Mouse (Mus musculus) stomach, postnatal 0 days (tissue): ENCODE results near the gene Slc30a5. TPM values are rescaled to one million over a fixed set of nuclear protein-coding genes. Genes with fewer than 3 reads are reported as not detected.
A peak's percentile ranks its signal among the peaks of the same experiment; 100 is the strongest.

ENCODE experiments used
- ATAC-seq: fragments of 200-750 bp; cut with Nextera tagmentation; 2 replicates; pipeline ENCODE4 v1.8.0; 2017; ENCODE audit not compliant: low FRiP score, low TSS enrichment
- DNase-seq: peaks from one replicate; pipeline ENCODE4 v3.0.0-alpha.2; 2016; ENCODE audit warnings: low spot score
- H3K27ac ChIP-seq: fragments of 300-500 bp; sonication (generic); replicated peaks from 2 replicates; pipeline ENCODE4 v1.5.1; 2014; ENCODE audit warnings: mild to moderate bottlenecking, control low read depth
- H3K27me3 ChIP-seq: fragments of 300-500 bp; sonication (generic); 2 replicates; pipeline ENCODE4 v1.6.1; 2014; ENCODE audit warnings: low read length; ENCODE audit not compliant: control insufficient read depth, insufficient read depth
- H3K36me3 ChIP-seq: fragments of 300-500 bp; sonication (generic); 2 replicates; pipeline ENCODE4 v1.6.1; 2014; ENCODE audit warnings: low read length, mixed read lengths; ENCODE audit not compliant: control insufficient read depth, insufficient read depth
- H3K4me1 ChIP-seq: fragments of 300-500 bp; sonication (generic); replicated peaks from 2 replicates; pipeline ENCODE4 v1.6.1; 2014; ENCODE audit warnings: antibody characterized with exemption; ENCODE audit not compliant: control insufficient read depth, insufficient read depth
- H3K4me2 ChIP-seq: fragments of 300-500 bp; sonication (generic); replicated peaks from 2 replicates; pipeline ENCODE4 v1.6.1; 2014; ENCODE audit warnings: low read depth, mild to moderate bottlenecking, control low read depth, moderate library complexity
- H3K4me3 ChIP-seq: fragments of 300-500 bp; sonication (generic); 2 replicates; pipeline ENCODE4 v1.5.1; 2014; ENCODE audit warnings: low read depth, low read length, control low read depth
- H3K9ac ChIP-seq: fragments of 300-500 bp; sonication (generic); 2 replicates; pipeline ENCODE4 v1.6.1; 2014; ENCODE audit warnings: mild to moderate bottlenecking, low read length, control low read depth, mixed read lengths
- H3K9me3 ChIP-seq: fragments of 300-500 bp; sonication (generic); 2 replicates; pipeline ENCODE4 v1.6.1; 2016; ENCODE audit warnings: low read length; ENCODE audit not compliant: control insufficient read depth
- CTCF ChIP-seq: IDR thresholded peaks from 2 replicates; pipeline ENCODE4 v1.5.1; 2016; ENCODE audit warnings: antibody characterized with exemption, low read depth, mild to moderate bottlenecking, moderate library complexity
- EP300 ChIP-seq: optimal IDR thresholded peaks from 2 replicates; pipeline ENCODE3; 2016; ENCODE audit warnings: antibody characterized with exemption
- WGBS: fragments of 180-500 bp; shearing (Covaris S2); extraction: QIAGEN DNeasy Blood & Tissue Kit; methylation state at CpG from one replicate; pipeline ENCODE4 v1.1.7; 2014; 5-methylcytosine and 5-hydroxymethylcytosine counted together
- polyA plus RNA-seq: library from polyadenylated mRNA; unstranded; fragments of >200 nt; fragmentation: Nextera tagmentation; extraction: Ambion mirVana; gene quantifications from 2 replicates; pipeline ENCODE4 v1.2.1, GENCODE M21; 2015

Slc30a5 gene
- polyA plus RNA-seq, 1 experiment from 2014 or later, result 38.3 TPM

DNA sequence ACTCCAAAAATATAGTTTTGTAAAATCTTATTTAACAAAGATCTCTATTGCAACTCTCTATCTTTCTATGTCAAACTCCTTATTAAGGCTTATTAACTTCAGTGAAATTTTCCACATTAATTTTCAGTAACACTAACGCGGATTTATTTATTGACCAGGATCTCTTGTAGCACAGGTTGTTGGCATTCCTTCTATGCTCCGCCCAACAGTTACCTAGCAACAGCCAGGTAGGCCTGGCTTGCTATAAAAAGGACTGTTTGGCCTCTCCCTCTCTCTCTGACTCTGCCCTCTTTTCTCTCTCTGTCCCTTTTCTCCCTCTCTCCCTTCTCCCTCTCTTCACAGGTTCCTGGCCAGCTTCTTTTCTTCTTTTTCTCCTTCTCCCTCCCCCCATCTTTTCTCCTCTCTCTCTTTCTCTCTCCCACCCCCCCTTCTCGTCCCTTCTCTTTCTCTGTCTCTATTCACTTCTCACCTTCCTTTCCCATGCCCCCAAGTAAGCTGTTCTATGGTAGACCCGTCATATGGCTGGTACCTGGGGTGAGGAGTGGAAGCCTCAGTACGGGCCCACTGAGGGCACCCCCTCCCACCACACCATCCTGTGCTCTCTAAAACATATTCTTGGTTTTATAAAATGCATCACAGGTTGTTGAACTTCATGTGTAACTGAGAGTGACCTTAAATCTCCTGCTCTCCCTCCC, 45.8 kb downstream of the Slc30a5 start:
- TF ChIP-seq EP300 (no peak), CTCF (no peak)
- WGBS, result 65% methylated on average over 6 of the region's 6 CpGs
- no peaks in the 10 kb centered on the region for H3K9me3 ChIP-seq
- H3K36me3 ChIP-seq, result no peaks in the 10 kb centered on the region
- no peaks in the 10 kb centered on the region for H3K4me1 ChIP-seq
- H3K27ac ChIP-seq, result no peak overlapping the region
- no peak overlapping the region for H3K4me3 ChIP-seq
- no peaks in the 10 kb centered on the region for H3K27me3 ChIP-seq
- no peak overlapping the region for H3K9ac ChIP-seq
- DNase-seq (peak; percentile 69), ATAC-seq (no peak)
- no peak overlapping the region for H3K4me2 ChIP-seq

DNA sequence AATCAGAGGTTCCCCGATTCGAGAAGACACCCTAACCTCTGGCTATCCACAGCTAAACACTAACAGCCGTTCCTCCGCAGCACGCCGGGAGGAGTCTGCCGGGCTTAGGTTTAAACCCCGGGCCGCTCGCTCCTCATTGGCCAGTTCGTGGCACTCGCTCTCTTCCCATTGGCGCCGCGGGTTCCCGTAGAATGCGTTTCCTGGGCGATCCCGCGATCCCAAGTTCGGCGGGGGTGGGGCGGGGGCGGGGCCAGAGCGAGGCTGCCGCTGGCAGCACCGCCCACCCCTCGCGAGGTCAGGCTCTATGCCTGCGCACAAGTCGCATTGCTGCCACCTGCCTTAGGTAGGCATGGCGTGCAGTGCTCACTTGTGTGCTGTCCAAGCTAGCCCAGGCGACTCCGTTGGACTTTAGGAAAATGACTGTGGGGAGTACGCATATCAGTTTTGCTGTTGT, 46.8 kb downstream of the Slc30a5 start, which contains the start of gene Ccnb1:
Ccnb1 (minus strand) TSS at position 157 of the 454 bp plus-strand sequence.
- H3K4me3 ChIP-seq, result peak within 1 kb of the TSS; percentile 71
- peak; percentile 99 for DNase-seq
- H3K4me2 ChIP-seq, result peak within 1 kb of the TSS; percentile 98
- no peaks in the 10 kb centered on the region for H3K9me3 ChIP-seq
- H3K27ac ChIP-seq, result no peak within 1 kb of the TSS
- TF ChIP-seq EP300 (no peak), CTCF (peak; percentile 67)
- H3K27me3 ChIP-seq, result no peaks in the 10 kb centered on the region
- no peaks in the 10 kb centered on the region for H3K36me3 ChIP-seq
- H3K4me1 ChIP-seq, result no peaks in the 10 kb centered on the region
- WGBS, result under 1% methylated on average over 35 of the region's 35 CpGs
- peak; percentile 99 for ATAC-seq
- H3K9ac ChIP-seq, result peak within 1 kb of the TSS; percentile 59

DNA sequence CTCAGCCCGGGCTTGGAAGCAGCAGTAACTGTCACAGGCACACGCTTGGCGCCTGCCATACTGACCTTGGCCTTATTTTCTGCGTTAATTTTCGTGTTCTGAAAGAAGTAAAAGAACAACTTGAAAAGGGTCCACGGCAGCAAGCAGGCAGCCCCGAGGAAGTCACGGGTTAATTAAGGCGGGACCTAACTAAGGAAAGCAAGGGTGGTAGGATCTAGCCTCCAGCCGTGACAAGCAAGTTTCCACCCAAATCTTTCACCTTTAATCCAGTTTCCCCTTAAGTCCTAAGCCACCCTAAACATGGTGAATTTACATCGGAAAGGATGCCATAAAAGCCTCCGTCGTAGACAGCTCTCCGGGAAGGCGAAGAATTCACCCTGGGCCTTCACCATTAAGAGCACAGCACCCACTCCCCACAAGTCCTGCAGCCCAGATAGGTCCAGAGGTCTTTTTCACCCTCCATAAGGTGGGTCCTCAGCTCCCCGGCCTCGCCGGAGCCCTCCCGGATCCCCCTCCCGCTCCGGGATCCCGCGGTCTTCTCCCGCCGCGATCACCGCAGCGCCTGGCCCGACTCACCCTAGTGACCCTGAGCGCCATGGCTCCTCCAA, 47.3 kb downstream of the Slc30a5 start:
- no peak for TF ChIP-seq CTCF
- no peak for TF ChIP-seq EP300
- Histone ChIP-seq H3K4me3 (peak overlapping the region; percentile 71), H3K4me1 (no peaks in the 10 kb centered on the region), H3K36me3 (no peaks in the 10 kb centered on the region), H3K27me3 (no peaks in the 10 kb centered on the region), H3K9ac (peak overlapping the region; percentile 59), H3K9me3 (no peaks in the 10 kb centered on the region), H3K27ac (no peak overlapping the region), H3K4me2 (peak overlapping the region; percentile 98)
- ATAC-seq (peak; percentile 18), DNase-seq (peak; percentile 24)
- WGBS, result under 1% methylated on average over 29 of the region's 30 CpGs

DNA sequence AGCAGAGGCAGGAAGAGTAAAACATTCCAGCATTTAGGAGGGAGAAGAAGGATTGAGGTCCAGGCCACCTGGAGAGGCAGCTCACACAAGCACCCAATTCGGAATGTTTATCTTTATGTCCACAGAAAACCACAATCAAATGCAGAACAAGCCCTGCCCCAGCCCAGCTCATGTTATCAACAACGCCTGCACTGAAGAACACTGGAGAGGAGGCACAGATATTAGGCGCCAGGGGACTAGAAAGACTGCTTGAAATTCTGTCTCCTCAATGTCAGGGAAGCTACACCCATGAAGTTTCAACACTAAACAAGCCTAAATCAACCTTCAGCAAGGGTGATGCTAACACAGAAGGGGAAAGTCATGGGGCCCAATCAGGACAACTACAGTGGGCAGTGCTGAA, 55.7 kb downstream of the Slc30a5 start:
- H3K4me2 ChIP-seq, result no peak overlapping the region
- 70% methylated on average over 3 of the region's 3 CpGs for WGBS
- TF ChIP-seq EP300, result no peak
- TF ChIP-seq CTCF, result no peak
- 0 out of 2 replicates have a peak, but pooled peaks cover 4% of the 10 kb centered on the region for H3K4me1 ChIP-seq
- no peak for ATAC-seq
- H3K4me3 ChIP-seq, result no peak overlapping the region
- no peak overlapping the region for H3K9ac ChIP-seq
- H3K27me3 ChIP-seq, result no peaks in the 10 kb centered on the region
- DNase-seq, result no peak
- H3K27ac ChIP-seq, result no peak overlapping the region
- no peaks in the 10 kb centered on the region for H3K36me3 ChIP-seq
- H3K9me3 ChIP-seq, result no peaks in the 10 kb centered on the region

DNA sequence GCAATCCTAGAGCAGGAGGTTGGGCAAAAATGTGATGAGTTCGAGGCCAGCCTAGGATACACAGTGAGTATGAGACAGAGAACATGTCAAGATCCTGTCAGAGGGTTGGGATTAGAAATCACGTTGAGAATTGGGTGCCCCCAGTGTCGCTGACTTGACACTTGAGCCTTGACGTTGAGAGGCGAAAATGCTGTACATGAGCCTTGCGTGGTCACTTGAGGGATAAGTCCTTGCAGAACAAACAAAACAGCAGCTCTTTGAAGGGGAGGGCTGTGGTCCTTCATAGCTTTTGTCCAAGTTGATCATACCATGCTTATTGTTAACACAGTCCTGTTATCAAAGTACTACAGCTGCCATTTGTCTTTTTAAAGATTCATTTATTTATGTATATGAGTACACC, 56.5 kb downstream of the Slc30a5 start:
- H3K36me3 ChIP-seq, result no peaks in the 10 kb centered on the region
- DNase-seq (no peak), ATAC-seq (no peak)
- H3K4me3 ChIP-seq, result no peak overlapping the region
- TF ChIP-seq CTCF (no peak), EP300 (no peak)
- 0 out of 2 replicates have a peak, but pooled peaks cover 4% of the 10 kb centered on the region for H3K4me1 ChIP-seq
- H3K4me2 ChIP-seq, result no peak overlapping the region
- H3K27me3 ChIP-seq, result no peaks in the 10 kb centered on the region
- H3K9me3 ChIP-seq, result no peaks in the 10 kb centered on the region
- 56% methylated on average over 6 of the region's 6 CpGs for WGBS
- H3K27ac ChIP-seq, result no peak overlapping the region
- no peak overlapping the region for H3K9ac ChIP-seq

DNA sequence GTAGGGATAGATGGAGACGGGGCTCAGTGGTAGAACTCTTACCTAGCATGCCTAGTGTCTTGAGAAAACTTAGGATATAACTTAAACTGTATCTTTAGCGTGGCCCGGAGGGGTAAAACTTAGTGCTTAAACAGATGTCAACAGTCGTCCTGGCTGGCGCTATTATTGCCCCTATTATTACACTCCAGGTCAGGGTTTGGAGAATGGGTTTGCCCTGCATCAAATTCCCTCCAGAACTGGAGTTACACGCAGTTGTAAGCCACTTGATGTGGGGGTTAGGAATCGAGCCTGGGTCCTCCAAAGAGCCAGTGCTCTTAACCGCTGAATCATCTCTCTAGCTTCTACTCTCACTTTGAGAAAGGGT, 57.2 kb downstream of the Slc30a5 start:
- Histone ChIP-seq H3K4me3 (peak overlapping the region; percentile 69), H3K27me3 (no peaks in the 10 kb centered on the region), H3K9me3 (no peaks in the 10 kb centered on the region), H3K4me2 (peak overlapping the region; percentile 97), H3K4me1 (0 out of 2 replicates have a peak, but pooled peaks cover 4% of the 10 kb centered on the region), H3K27ac (no peak overlapping the region), H3K9ac (peak overlapping the region; percentile 50; the same call in 1 of the 2 replicates), H3K36me3 (no peaks in the 10 kb centered on the region)
- ATAC-seq (0 out of 2 replicates have a peak, but pooled peaks have one; percentile 12), DNase-seq (no peak)
- WGBS, result 8% methylated on average over 8 of the region's 8 CpGs
- TF ChIP-seq EP300 (no peak), CTCF (no peak)
